16 mouse cellular contexts compared by ENCODE assay signal in genomic region chr10:120113980-120114379, GRCm38 (mm10).
"Had no signal": no experiment of that assay in that cellular context is flagged by ENCODE, and none has a peak within 500 bp of the region (broad histone marks: within the 10 kb centered on the region; RNA-seq: fewer than 3 reads in every experiment).

No protein-coding gene starts in this region.

- H3K9me3 ChIP-seq: kidney, embryonic 15.5 days; limb, embryonic 12.5 days; limb, embryonic 15.5 days; lung, embryonic 15.5 days; midbrain, embryonic 10.5 days; midbrain, embryonic 13.5 days had no signal

- ATAC-seq: midbrain, embryonic 13.5 days had no signal

- H3K27me3 ChIP-seq: limb, embryonic 12.5 days; limb, embryonic 15.5 days; lung, embryonic 15.5 days; megakaryocyte, embryonic 14.5 days; midbrain, embryonic 13.5 days had no signal

- H3K36me3 ChIP-seq: kidney, embryonic 15.5 days; limb, embryonic 15.5 days; lung, embryonic 15.5 days; midbrain, embryonic 10.5 days; midbrain, embryonic 13.5 days had no signal

- DNase-seq: kidney, adult 11 months; kidney, adult 8-10 months; kidney, postnatal 10 days; kidney, postnatal 36 days; left cerebral cortex, postnatal 4 days; lung, adult 18-20 months; lung, postnatal 10 days; thymus, adult 18-20 months; thymus, postnatal 36 days had no signal

- H3K27ac ChIP-seq: kidney, embryonic 15.5 days; limb, embryonic 12.5 days; limb, embryonic 15.5 days; lung, embryonic 15.5 days; midbrain, embryonic 10.5 days; midbrain, embryonic 13.5 days had no signal

- H3K9ac ChIP-seq: limb, embryonic 12.5 days; limb, embryonic 15.5 days; lung, embryonic 15.5 days; midbrain, embryonic 13.5 days had no signal
